Mouse (Mus musculus) spleen, adult 12 weeks (tissue): Measurements from ENCODE around the gene Nudt4.

Experiments
- DNase-seq: peaks from one replicate; pipeline ENCODE4 v3.0.0; 2022; ENCODE audit warnings: low spot score

Nudt4 gene

DNA sequence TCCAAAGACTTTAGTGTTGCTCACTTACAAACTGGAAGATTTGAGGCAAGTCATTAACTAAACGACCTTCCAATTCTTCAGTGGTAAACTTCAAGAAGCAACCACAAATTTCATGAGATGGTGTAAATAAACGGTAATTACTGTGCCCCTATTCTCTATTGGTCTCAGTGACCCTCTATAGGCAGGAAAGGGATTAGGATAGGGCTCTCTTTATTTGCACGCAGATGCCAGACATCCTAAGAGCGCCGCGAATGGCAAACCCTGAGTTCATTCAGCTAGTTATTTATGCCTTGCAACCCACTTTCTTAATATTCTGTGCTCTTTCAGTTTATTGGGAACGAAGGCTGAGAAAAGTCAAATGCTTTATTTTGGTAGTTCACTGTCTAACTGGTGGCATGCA lies 62.9 kb downstream of the Nudt4 start:
- no peak for DNase-seq
